Comparison of ENCODE assay signal across 9 mouse cellular contexts in genomic region chr12:12148659-12149399, GRCm38 (mm10).
DNase-seq lines count a peak whose midpoint lies in the region; ATAC-seq and TF ChIP-seq lines count a peak whose summit lies in the region.
"Had no signal": no experiment of that assay in that cellular context is flagged by ENCODE, and none has a peak within 500 bp of the region (broad histone marks: within the 10 kb centered on the region; RNA-seq: fewer than 3 reads in every experiment).

No protein-coding gene starts in this region.

- H3K4me3 ChIP-seq in gastrocnemius, adult 2 months = no peak overlapping the region
- no peak overlapping the region for H3K4me3 ChIP-seq in CH12.LX (replicated peaks in 1 of 3; ENCODE audit: low read depth in 2 of 3, low read length in 2 of 3, poor library complexity in 1 of 3)
- no peak overlapping the region for H3K4me3 ChIP-seq in cortical plate, adult 2 months (ENCODE audit: insufficient read depth, low read length)
- H3K4me3 ChIP-seq: myocyte had no signal

- H3K27ac ChIP-seq in gastrocnemius, adult 2 months = no peak overlapping the region
- no peak overlapping the region for H3K27ac ChIP-seq in CH12.LX (ENCODE audit: insufficient read depth, low read depth)
- H3K27ac ChIP-seq in cortical plate, adult 2 months (ENCODE audit: insufficient read depth, low read length) = no peak overlapping the region

- peak; percentile 88 for TF ChIP-seq RAD21 in CH12.LX (IDR thresholded peaks at IDR 0.05; ENCODE audit: low read depth, low read length)

- TF ChIP-seq EP300 in CH12.LX (IDR thresholded peaks at IDR 0.05; ENCODE audit: low read length) = no peak

- in situ Hi-C loops in CH12.LX (cut with MboI; ENCODE audit: low pct_ligation_motif_present, low pct_unique_long_range_greater_than_20kb, low sequenced_read_pairs) = loop anchor here (10.0 to 25.0 kb wide), 2 partner anchors 794 to 962 kb away; no protein-coding TSS in a partner anchor

- peaks cover 0 to 15% of the 10 kb centered on the region in 2 experiments; a peak in 3 of 4 replicates for H3K4me1 ChIP-seq in CH12.LX (ENCODE audit: control insufficient read depth in 1 of 2, insufficient read depth in 2 of 2)
- 0 out of 2 replicates have a peak, but pooled peaks cover 1% of the 10 kb centered on the region for H3K4me1 ChIP-seq in cortical plate, adult 2 months (ENCODE audit: control insufficient read depth, insufficient read depth, low read length)

- peak; percentile 56 for TF ChIP-seq CTCF in gastrocnemius, adult 2 months (IDR thresholded peaks at IDR 0.05)
- TF ChIP-seq CTCF in CH12.LX (conservative IDR thresholded peaks at IDR 0.05 in 1 of 2, IDR thresholded peaks at IDR 0.05 in 1 of 2; ENCODE audit: low read depth in 2 of 2, low read length in 2 of 2) = peak; percentile 33 to 76; a peak in 3 of 4 replicates
- TF ChIP-seq CTCF in cortical plate, adult 2 months (IDR thresholded peaks at IDR 0.05; ENCODE audit: extremely low read depth, insufficient read depth, low read length) = 0 out of 2 replicates have a peak, but pooled peaks have one; percentile 1

- no peaks in the 10 kb centered on the region for H3K9me3 ChIP-seq in CH12.LX (replicated peaks; ENCODE audit: low read length)

- no peak overlapping the region for H3K4me2 ChIP-seq in CH12.LX (ENCODE audit: insufficient read depth, low read depth, poor library complexity, severe bottlenecking)

- dilution Hi-C loops in CH12.LX (cut with MboI; ENCODE audit: extremely low pct_ligation_motif_present, extremely low pct_unique_long_range_greater_than_20kb, low sequenced_read_pairs) = no loop called here

- no peaks in the 10 kb centered on the region for H3K27me3 ChIP-seq in CH12.LX (replicated peaks)

- H3K36me3 ChIP-seq in CH12.LX (replicated peaks in 1 of 2; ENCODE audit: control insufficient read depth in 1 of 2, insufficient read depth in 1 of 2, low read length in 1 of 2) = no peaks in the 10 kb centered on the region

- no peak for TF ChIP-seq POLR2A in CH12.LX (IDR thresholded peaks at IDR 0.05; ENCODE audit: low read depth, low read length)
- no peak for TF ChIP-seq POLR2A in cortical plate, adult 2 months (IDR thresholded peaks at IDR 0.05; ENCODE audit: extremely low read depth, insufficient read depth, low read length)

- no peak for ATAC-seq in megakaryocyte-erythroid progenitor cell, adult 5-6 weeks (replicated peaks; ENCODE audit: low FRiP score, low TSS enrichment, poor library complexity, severe bottlenecking)

- H3K79me2 ChIP-seq in CH12.LX (replicated peaks; ENCODE audit: control insufficient read depth, extremely low read depth, insufficient read depth, poor library complexity, severe bottlenecking) = no peaks in the 10 kb centered on the region

- no peak overlapping the region for H3K9ac ChIP-seq in CH12.LX (ENCODE audit: insufficient read depth, low read depth)

- intact Hi-C loops in gastrocnemius, adult 2 months (cut with DNase I) = no loop called here

- no peak for DNase-seq in gastrocnemius, adult 2 months
- DNase-seq in gastrocnemius, adult 8-10 months (ENCODE audit: low spot score in 2 of 2) = no peak
- peak; percentile 58 for DNase-seq in CH12.LX (ENCODE audit: extremely low read depth)
- DNase-seq in lung, postnatal 10 days = peak; percentile 30
- no peak for DNase-seq in adrenal gland, postnatal 4 days (ENCODE audit: low spot score in 2 of 2)
- no peak for DNase-seq in frontal cortex, postnatal 36 days (ENCODE audit: low spot score in 2 of 2)

TF ChIP-seq in CH12.LX, 34 proteins besides CTCF, POLR2A, EP300 and RAD21:
- TF ChIP-seq MEF2A (IDR thresholded peaks at IDR 0.05; ENCODE audit: borderline replicate concordance, low read depth, low read length) (no peak), E2F4 (IDR thresholded peaks at IDR 0.05; ENCODE audit: insufficient replicate concordance, low read depth, low read length) (no peak), TCF12 (IDR thresholded peaks at IDR 0.05; ENCODE audit: low read depth, low read length) (no peak), USF1 (IDR thresholded peaks at IDR 0.05; ENCODE audit: low read depth, low read length) (no peak), ELF1 (IDR thresholded peaks at IDR 0.05; ENCODE audit: low read depth, low read length) (no peak), SIN3A (IDR thresholded peaks at IDR 0.05; ENCODE audit: low read length) (no peak), ZKSCAN1 (IDR thresholded peaks at IDR 0.05; ENCODE audit: borderline replicate concordance, low read depth, low read length) (no peak), ZNF384 (IDR thresholded peaks at IDR 0.05; ENCODE audit: low read depth, low read length) (no peak), NRF1 (IDR thresholded peaks at IDR 0.05; ENCODE audit: low read depth, low read length) (no peak), UBTF (IDR thresholded peaks at IDR 0.05; ENCODE audit: low read depth, low read length) (no peak), USF2 (conservative IDR thresholded peaks at IDR 0.05; ENCODE audit: low read depth, low read length) (no peak), ETS1 (conservative IDR thresholded peaks at IDR 0.05; ENCODE audit: low read depth, low read length) (no peak), PAX5 (IDR thresholded peaks at IDR 0.05; ENCODE audit: low read length) (no peak), TBP (conservative IDR thresholded peaks at IDR 0.05; ENCODE audit: low read depth, low read length) (no peak), MXI1 (IDR thresholded peaks at IDR 0.05; ENCODE audit: low read depth, low read length) (no peak), CHD2 (IDR thresholded peaks at IDR 0.05; ENCODE audit: low read length) (no peak), SMC3 (IDR thresholded peaks at IDR 0.05; ENCODE audit: low read depth, low read length) (peak; percentile 68), ZC3H11A (IDR thresholded peaks at IDR 0.05; ENCODE audit: low read depth, low read length) (peak; percentile 4; the same call in 1 of the 2 replicates)

Comparison
In these comparisons a context has a peak if more than half of its experiments do, and no peak if none do; other contexts are left out.
1. DNase-seq: peak in CH12.LX (single experiment) and lung, postnatal 10 days (single experiment); none in gastrocnemius, adult 2 months (single experiment), gastrocnemius, adult 8-10 months (0 of 2), adrenal gland, postnatal 4 days (0 of 2) and frontal cortex, postnatal 36 days (0 of 2).
2. CTCF ChIP-seq: peak in every context shown above with its lines; median percentile 56 in gastrocnemius, adult 2 months; 54 in CH12.LX; 1 in cortical plate, adult 2 months.